Mouse (Mus musculus) brain, embryonic 14.5 days (tissue): ENCODE data around the gene Knstrn.

ENCODE experiments used
- CTCF ChIP-seq: fragments of 200-500 bp; IDR thresholded peaks from 2 replicates; pipeline ENCODE4 v1.5.1; 2012; ENCODE audit warnings: inconsistent platforms, mild to moderate bottlenecking, moderate library complexity, borderline replicate concordance; ENCODE audit not compliant: insufficient read depth, insufficient read length; ENCODE audit errors: extremely low read depth
- POLR2A ChIP-seq: fragments of 200-500 bp; IDR thresholded peaks from 2 replicates; pipeline ENCODE4 v1.6.1; 2012; ENCODE audit warnings: mild to moderate bottlenecking, inconsistent platforms, borderline replicate concordance; ENCODE audit not compliant: poor library complexity, insufficient read depth, insufficient read length, severe bottlenecking; ENCODE audit errors: extremely low read depth

GRCm38 (mm10) chr2:118844427-118844826 is 30.6 kb downstream of the Knstrn start:
- TF ChIP-seq CTCF (no peak), POLR2A (no peak)
